In genomic region chr1:55741885-55742284, GRCm38 (mm10) we compare ENCODE assay signal across 12 mouse cellular contexts.
DNase-seq lines count a peak whose midpoint lies in the region; ATAC-seq and TF ChIP-seq lines count a peak whose summit lies in the region.
"Had no signal": no experiment of that assay in that cellular context is flagged by ENCODE, and none has a peak within 500 bp of the region (broad histone marks: within the 10 kb centered on the region; RNA-seq: fewer than 3 reads in every experiment).

No protein-coding gene starts in this region.

- no peaks in the 10 kb centered on the region for H3K4me1 ChIP-seq in forebrain, embryonic 14.5 days (ENCODE audit: control insufficient read depth, insufficient read depth, low read length)
- no peaks in the 10 kb centered on the region for H3K4me1 ChIP-seq in forebrain, embryonic 11.5 days (replicated peaks; ENCODE audit: control insufficient read depth, insufficient read depth, low read length)
- H3K4me1 ChIP-seq in lung, embryonic 14.5 days (ENCODE audit: insufficient read depth) = no peaks in the 10 kb centered on the region
- H3K4me1 ChIP-seq in embryonic facial prominence, embryonic 15.5 days = no peaks in the 10 kb centered on the region
- H3K4me1 ChIP-seq: neural tube, embryonic 12.5 days had no signal

- H3K27ac ChIP-seq in forebrain, embryonic 14.5 days (ENCODE audit: low read depth, low read length) = no peak overlapping the region
- no peak overlapping the region for H3K27ac ChIP-seq in forebrain, embryonic 11.5 days (ENCODE audit: low read depth, low read length)
- no peak overlapping the region for H3K27ac ChIP-seq in lung, embryonic 14.5 days (ENCODE audit: low read depth)
- no peak overlapping the region for H3K27ac ChIP-seq in embryonic facial prominence, embryonic 15.5 days (replicated peaks)
- H3K27ac ChIP-seq: heart, adult 2 months; neural tube, embryonic 12.5 days had no signal

- DNase-seq in forebrain, embryonic 14.5 days (ENCODE audit: low spot score) = peak; percentile 70
- no peak for DNase-seq in forebrain, embryonic 11.5 days (ENCODE audit: low spot score)
- DNase-seq in lung, embryonic 14.5 days = peak; percentile 57
- no peak for DNase-seq in lung, postnatal 14 days
- peak; percentile 12 to 20 for DNase-seq in lung, postnatal 4 days
- DNase-seq in ovary, postnatal 36 days (ENCODE audit: low spot score) = no peak
- DNase-seq in kidney, adult 11 months = no peak
- DNase-seq: kidney, postnatal 25 days; liver, postnatal 0 days had no signal

- no peaks in the 10 kb centered on the region for H3K36me3 ChIP-seq in forebrain, embryonic 14.5 days (ENCODE audit: control insufficient read depth, insufficient read depth, low read length)
- H3K36me3 ChIP-seq in forebrain, embryonic 11.5 days (ENCODE audit: control insufficient read depth, insufficient read depth, low read length) = no peaks in the 10 kb centered on the region
- no peaks in the 10 kb centered on the region for H3K36me3 ChIP-seq in lung, embryonic 14.5 days (ENCODE audit: insufficient read depth)
- H3K36me3 ChIP-seq in embryonic facial prominence, embryonic 15.5 days = no peaks in the 10 kb centered on the region
- H3K36me3 ChIP-seq: neural tube, embryonic 12.5 days had no signal

- no peaks in the 10 kb centered on the region for H3K9me3 ChIP-seq in forebrain, embryonic 14.5 days (replicated peaks; ENCODE audit: control insufficient read depth, low read length)
- no peaks in the 10 kb centered on the region for H3K9me3 ChIP-seq in forebrain, embryonic 11.5 days (ENCODE audit: control insufficient read depth, low read length)
- H3K9me3 ChIP-seq in lung, embryonic 14.5 days (ENCODE audit: low read depth, low read length) = no peaks in the 10 kb centered on the region
- no peaks in the 10 kb centered on the region for H3K9me3 ChIP-seq in embryonic facial prominence, embryonic 15.5 days (replicated peaks)
- H3K9me3 ChIP-seq: neural tube, embryonic 12.5 days had no signal

- ATAC-seq in forebrain, embryonic 14.5 days = peak; percentile 60; the same call in 1 of the 2 replicates
- ATAC-seq in forebrain, embryonic 11.5 days (replicated peaks; ENCODE audit: low FRiP score) = no peak
- no peak for ATAC-seq in lung, embryonic 14.5 days (ENCODE audit: insufficient read depth)
- peak; percentile 57; the same call in 1 of the 2 replicates for ATAC-seq in embryonic facial prominence, embryonic 15.5 days (ENCODE audit: insufficient number of reproducible peaks, low FRiP score, low TSS enrichment, low read depth)
- ATAC-seq: liver, postnatal 0 days had no signal

- no peak for TF ChIP-seq CTCF in lung, embryonic 14.5 days (IDR thresholded peaks at IDR 0.05; ENCODE audit: low read depth)

- 39% methylated on average over 3 of the region's 3 CpGs for WGBS in forebrain, embryonic 14.5 days
- WGBS in forebrain, embryonic 11.5 days = 87% methylated on average over 3 of the region's 3 CpGs
- 40% methylated on average over 3 of the region's 3 CpGs for WGBS in lung, embryonic 14.5 days
- 30% methylated on average over 3 of the region's 3 CpGs for WGBS in embryonic facial prominence, embryonic 15.5 days

- H3K4me2 ChIP-seq in forebrain, embryonic 14.5 days (ENCODE audit: low read length) = no peak overlapping the region
- H3K4me2 ChIP-seq in forebrain, embryonic 11.5 days (ENCODE audit: low read depth, low read length, severe bottlenecking) = no peak overlapping the region
- no peak overlapping the region for H3K4me2 ChIP-seq in lung, embryonic 14.5 days
- H3K4me2 ChIP-seq in embryonic facial prominence, embryonic 15.5 days (replicated peaks) = no peak overlapping the region
- H3K4me2 ChIP-seq: neural tube, embryonic 12.5 days had no signal

- no peak overlapping the region for H3K9ac ChIP-seq in forebrain, embryonic 14.5 days (ENCODE audit: low read length)
- H3K9ac ChIP-seq in forebrain, embryonic 11.5 days (ENCODE audit: low read length) = no peak overlapping the region
- no peak overlapping the region for H3K9ac ChIP-seq in lung, embryonic 14.5 days
- H3K9ac ChIP-seq in embryonic facial prominence, embryonic 15.5 days = no peak overlapping the region
- H3K9ac ChIP-seq: liver, postnatal 0 days; neural tube, embryonic 12.5 days had no signal

- H3K27me3 ChIP-seq in forebrain, embryonic 14.5 days (replicated peaks; ENCODE audit: control insufficient read depth, insufficient read depth, low read length) = no peaks in the 10 kb centered on the region
- H3K27me3 ChIP-seq in forebrain, embryonic 11.5 days (ENCODE audit: control insufficient read depth, insufficient read depth, low read length) = no peaks in the 10 kb centered on the region
- no peaks in the 10 kb centered on the region for H3K27me3 ChIP-seq in lung, embryonic 14.5 days (ENCODE audit: insufficient read depth, low read length)
- no peaks in the 10 kb centered on the region for H3K27me3 ChIP-seq in embryonic facial prominence, embryonic 15.5 days
- H3K27me3 ChIP-seq: neural tube, embryonic 12.5 days had no signal

- H3K4me3 ChIP-seq in forebrain, embryonic 14.5 days (ENCODE audit: low read depth, low read length) = no peak overlapping the region
- no peak overlapping the region for H3K4me3 ChIP-seq in forebrain, embryonic 11.5 days (ENCODE audit: low read depth, low read length)
- no peak overlapping the region for H3K4me3 ChIP-seq in lung, embryonic 14.5 days (ENCODE audit: low read depth, low read length)
- H3K4me3 ChIP-seq in embryonic facial prominence, embryonic 15.5 days (replicated peaks) = no peak overlapping the region
- H3K4me3 ChIP-seq: heart, adult 2 months; neural tube, embryonic 12.5 days had no signal

Comparison
In these comparisons a context has a peak if more than half of its experiments do, and no peak if none do; other contexts are left out.
1. ATAC-seq: peak in forebrain, embryonic 14.5 days (single experiment) and embryonic facial prominence, embryonic 15.5 days (single experiment); none in forebrain, embryonic 11.5 days (single experiment) and lung, embryonic 14.5 days (single experiment).
2. DNase-seq: peak in forebrain, embryonic 14.5 days (single experiment), lung, embryonic 14.5 days (single experiment) and lung, postnatal 4 days (2 of 2); none in forebrain, embryonic 11.5 days (single experiment), lung, postnatal 14 days (single experiment), ovary, postnatal 36 days (single experiment) and kidney, adult 11 months (single experiment).